Mouse (Mus musculus): ENCODE measurements around the gene Serpinb1c.
"Not testable (repeated sequence)": the region's sequence is repeated elsewhere in the genome, so short reads cannot be mapped to it uniquely, and the experiment has no call there.

The Serpinb1c gene

DNA sequence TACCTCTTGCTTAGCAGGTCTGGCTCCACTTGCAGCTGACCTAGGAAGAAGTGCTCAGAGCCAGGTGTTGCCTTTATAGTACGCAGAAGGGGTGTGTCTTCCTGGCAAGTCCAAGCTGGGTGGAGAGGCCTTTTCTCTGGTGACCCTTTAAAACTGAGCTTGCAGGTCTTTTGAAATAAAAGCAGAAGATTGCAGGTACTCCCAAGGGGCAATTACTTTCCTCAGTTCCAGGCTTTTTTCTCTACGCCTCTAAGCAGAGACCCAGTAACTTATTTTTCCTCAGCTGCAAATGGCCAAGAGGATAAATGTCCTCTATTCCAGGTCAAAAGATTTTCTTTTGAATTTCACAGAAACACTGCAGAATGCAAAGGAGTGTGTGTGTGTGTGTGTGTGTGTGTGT is at the start of gene Serpinb1c:
Gene Serpinb1c (minus strand): TSS at position 101 of the 400 bp plus-strand sequence.
- DNase-seq, result no peak

DNA sequence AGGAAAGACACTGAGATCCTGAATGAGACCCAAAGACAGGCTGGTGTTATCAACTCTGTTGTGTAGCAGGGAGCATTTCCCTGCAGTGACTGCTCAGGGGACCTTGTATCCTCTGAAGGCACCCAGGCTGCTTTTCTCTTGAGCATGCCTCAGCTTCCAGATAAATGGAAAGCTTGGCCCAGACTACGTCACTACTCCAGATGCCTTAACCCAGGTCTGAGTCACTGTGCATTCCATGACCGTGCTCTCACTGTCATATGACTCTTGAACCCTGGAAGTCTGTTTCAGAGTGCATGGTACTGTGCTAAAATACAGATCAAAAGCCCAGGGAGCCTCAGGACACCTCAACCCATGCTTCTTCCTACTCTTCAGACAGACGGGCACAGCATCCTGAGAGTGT is 41.2 kb upstream of the Serpinb1c start:
- DNase-seq, result not testable (repeated sequence)

DNA sequence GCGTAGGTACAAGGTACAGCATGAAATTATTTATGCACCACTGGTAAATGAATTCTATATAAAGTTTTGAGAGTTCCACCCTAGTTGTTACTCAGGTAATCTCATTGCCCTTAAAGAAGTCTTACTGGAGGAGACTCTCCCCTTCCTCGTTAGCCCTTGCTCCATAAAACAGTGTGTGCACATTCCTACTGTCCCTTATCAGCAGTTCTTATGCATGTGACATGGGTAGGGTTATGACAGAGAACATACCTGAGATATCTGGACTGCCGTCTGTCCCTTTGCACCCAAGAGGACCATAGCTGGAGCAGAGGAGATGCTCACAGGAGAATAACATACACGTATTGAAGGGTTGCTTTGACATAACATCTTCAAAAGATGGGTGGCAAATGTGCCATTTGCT is 40.3 kb upstream of the Serpinb1c start:
- not testable (repeated sequence) for DNase-seq

DNA sequence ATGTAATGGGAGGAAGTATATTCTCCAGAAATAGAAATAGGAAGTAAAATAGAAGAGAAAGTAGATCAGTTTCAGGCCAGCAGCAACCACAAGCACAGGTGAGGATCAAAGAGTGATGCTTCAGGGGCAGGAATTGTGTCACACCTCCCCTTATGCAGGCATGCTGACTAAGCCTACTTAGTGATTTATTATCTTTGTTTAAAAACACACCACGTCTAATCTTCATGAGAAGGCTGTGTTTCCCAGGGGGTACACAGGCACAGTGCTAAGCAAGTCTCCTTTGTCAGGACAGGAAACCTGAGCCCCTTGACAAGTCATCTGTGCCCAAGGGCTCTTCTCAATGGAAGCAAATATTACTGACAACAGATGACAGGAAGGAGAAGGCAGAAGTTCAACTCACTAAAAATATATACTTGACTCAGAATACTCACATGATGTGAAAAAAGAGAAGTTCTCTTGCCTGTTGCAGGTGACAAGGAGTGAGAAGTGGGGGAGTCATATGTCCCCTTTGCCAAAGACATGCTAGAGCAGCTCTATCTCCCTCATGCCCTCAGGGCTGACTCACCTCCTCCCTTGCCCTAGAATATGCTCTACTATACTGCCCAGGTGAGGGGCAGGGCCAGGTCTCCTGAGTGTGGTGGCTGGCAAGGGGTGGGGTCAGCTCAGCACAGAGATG is 36.8 kb upstream of the Serpinb1c start:
- no peak for DNase-seq

DNA sequence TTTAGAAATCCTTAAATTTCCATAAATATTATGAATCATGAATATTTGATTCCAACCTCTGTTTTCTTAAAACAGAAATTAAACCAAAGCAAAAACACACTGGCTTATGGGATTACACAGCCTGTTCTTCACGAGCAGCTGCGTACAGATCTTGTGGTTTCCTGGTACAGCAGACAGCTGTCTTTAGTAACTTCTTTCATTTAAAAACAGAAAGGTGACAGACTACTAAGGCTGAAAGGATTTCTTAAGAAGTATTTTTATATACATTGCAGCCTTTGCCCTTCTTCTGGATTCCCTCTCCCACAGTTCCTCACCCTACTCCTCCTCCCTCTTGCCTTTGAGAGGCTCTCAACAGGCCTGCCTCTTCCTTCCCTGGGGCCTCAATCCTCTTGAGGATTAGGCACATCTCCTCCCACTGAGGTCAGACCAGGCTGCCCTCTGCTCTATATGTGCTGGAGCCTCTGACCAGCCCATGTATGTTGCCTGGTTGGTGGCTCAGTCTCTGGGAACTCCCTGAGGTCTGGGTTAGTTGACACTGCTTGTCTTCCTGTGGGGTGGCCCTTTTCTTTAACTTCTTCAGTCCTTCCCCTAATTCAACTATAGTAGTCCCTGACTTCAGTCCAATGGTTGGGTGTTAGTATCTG is 31.2 kb upstream of the Serpinb1c start:
- no peak for DNase-seq

DNA sequence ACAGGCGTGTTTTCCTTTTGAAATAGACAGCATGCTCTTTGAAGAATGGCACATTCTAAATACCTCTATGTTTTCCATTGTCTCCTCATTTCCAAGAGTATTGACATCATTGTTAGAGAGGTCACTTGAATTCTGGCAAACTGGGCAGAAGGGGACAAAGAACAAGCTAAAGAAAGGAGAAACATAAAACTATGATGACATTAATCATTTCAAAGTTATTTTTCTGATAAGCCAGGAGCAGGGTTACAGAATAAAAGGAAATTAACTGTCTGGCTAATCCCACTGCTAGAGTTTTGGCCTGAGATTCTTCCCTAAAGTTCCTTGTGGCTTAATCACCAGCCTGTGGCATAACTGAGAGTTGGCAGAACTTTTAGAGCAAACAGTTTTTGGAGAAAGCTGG is 29.2 kb upstream of the Serpinb1c start:
- no peak for DNase-seq

DNA sequence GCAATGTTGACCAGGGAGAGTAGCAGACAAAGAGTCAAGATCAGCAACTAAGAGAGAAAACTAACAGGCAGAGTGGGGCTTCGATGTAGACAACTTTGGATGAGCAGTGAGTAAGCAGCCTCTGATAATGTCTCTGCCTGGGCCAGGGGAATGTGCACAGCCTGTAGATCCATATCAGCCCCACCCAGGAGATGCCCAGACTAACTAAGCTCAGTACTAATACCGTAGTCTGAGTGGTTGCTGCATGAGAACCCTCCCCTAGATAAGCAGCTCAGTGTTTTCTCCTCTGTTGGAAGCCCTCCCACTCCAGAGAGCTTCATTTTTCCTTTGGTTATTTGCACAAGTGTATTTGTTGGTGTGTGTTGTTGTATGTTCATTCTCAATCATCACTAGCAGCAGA is 28.6 kb upstream of the Serpinb1c start:
- DNase-seq, result no peak

DNA sequence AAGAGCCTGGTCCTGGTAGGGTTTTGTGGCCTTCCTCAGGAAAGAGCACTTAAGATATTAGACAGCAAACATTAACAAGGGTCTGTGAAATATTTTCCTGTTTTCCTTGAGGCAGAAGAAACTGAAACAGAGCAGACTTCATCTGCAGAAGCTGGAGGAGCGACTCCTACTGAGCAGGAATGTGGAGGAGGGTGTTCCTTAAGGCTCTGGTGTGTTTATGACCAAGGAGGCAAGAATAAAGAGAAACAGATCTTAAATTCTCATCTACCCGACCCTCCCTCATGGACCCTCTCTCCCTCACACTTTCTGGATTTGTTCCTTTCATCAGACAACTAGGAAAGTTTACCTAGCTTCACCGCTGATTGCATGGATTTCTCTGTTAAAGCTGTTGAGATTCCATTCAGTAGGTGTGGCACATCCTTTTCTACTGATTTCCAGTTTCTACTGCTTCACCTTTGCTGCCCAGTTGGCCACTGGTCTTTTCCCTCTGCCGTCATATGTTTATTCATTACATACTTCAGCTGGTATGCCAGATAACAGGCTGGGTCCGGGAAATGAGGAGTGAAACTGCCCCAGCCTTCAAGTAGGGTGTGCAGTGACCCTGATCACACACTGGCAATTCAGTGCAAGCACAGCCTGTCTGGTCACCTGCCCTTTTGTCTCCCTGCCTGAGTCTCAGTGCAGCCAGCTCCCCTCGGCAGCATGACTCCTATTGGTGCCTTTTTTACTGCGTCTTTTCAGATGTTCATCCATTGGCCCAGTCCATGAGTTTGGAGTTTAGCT is 26.8 kb upstream of the Serpinb1c start:
- no peak for DNase-seq

DNA sequence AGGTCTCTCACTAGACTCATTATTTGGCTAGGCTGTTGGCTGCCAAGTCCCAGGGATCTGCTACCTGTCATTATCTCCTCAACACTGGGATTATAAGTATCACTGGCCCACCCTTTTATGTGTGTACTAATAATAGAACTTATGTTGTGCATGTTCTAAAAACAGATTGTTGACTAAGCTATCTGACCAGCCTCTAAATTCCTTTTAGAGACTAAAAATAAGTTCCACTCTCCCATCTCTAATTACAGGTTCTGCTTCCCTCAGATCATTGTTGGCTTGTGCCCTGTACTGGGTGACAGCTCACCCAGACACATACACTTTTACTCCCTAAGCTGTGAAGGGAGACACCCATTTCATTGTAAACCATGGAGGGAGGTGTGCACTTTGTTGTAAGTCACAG is 24.6 kb upstream of the Serpinb1c start:
- DNase-seq, result no peak

DNA sequence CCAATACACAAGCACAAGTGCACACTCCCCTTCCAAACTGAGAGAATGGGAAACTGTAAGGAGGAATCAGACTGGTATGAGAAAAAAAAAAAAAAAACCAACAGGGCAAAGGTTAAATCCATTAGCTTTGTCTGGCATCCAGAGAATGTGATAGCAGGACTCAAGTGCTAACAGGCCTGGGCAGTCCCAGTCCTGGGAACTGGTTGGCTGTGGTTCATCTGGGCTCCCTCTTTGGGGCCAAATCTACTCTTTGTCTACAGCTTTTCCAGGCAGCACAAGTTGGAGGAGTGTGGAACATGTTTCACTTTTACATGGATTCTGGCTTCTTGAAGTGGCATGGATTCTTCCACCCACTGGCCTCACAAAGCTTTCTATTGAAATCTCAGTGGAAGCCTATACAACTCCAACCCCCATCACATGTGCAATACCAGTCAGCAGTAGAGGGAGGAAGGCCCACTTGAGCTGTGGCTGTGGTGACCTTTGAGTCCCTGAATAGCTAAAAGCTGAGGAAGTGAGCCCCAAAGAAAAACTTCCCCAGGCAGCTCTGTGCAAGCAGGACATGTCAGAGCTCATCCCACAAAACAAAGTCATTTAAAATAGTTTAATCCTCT is 14.9 kb upstream of the Serpinb1c start:
- DNase-seq, result no peak

DNA sequence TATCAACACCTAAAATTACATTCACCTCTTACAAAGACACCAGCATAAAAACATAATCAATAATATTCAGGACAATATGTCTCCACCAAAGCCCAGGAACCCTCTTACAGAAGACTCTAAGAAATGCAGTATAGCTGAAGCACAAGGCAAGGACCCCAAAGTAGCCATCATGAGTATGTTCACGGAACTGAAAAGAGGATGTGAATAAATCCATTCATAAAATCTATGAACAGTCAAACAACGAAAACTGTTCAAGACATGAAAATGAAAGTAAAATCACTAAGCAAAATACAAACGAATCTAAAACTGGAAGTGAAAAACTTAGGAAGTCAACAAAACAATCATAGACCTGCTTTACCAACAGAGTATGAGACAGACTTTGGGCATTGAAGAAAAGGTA is 10.2 kb upstream of the Serpinb1c start:
- DNase-seq, result no peak

DNA sequence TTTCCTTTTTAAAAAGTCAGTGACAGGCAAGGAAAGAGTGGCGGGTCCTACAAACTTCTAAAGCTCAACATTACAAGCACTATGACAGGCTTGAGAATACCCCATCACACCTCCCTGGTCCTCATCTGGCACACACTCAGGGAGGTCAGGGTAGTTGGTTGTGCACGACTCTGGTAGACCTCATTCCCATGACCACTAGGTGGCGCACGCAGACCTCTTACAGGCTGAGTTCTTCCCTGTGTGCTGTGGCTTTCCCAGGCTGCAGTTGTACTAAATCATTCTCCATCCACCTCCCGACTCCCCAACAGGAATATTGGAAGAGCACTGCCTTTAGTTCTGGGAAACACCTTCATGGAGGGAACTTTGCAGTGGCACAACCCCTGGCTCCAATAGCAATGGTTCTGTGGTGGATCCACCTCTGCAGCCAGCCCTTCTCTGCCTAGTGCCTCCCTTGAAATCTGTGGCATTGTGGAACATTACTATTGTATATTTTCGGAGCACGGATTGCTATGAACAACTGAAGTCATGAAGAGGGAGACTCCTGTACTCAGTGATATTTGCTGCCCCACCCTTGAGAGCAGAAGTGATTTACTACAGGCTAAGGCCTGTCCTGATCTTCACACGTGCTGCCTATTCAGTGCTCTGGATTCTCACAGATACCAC is 5.3 kb upstream of the Serpinb1c start:
- DNase-seq, result peak; percentile 76

DNA sequence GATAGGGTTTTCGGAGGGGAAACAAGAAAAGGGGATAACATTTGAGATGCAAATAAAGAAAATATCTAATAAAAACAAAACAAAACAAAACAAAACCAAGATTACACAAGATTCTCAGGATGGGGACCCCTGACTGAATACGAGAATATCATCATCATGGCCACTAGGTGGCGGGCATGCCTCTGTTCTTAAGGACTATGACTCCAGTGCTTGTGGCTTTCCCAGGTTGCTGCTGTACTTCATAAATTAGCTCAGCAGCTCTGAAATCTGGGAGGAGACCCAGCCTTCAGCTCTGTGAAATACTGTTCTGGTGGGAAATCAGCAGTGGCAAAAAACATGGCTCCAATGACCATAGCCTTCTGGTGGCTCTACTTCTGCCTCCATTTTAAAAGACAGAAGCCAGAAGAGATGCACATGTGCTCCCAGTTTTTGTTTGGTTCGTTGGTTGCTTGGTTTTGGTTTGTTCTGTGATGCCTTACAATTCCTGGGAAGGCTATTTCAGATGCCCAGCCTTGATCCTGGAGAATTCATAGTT is 4.5 kb upstream of the Serpinb1c start:
- DNase-seq, result peak; percentile 27

DNA sequence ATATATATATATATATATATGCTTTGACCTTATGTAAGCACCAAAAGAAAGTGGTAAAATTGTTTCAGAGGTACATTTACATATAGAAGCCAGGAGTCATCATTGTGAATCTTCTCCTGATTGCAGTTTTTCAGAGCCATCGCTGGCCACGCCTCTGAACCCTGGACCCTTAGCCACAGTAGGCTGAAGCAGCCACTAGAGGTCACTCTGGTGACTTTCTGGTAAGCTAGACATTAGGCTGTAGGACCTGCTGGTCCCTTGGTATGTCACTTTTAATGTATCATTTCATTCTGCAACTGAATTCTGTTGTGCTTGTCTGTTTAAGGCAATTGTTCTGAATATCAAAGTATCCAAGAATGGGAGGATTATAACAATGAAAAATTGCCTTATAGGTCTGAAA is 2.6 kb upstream of the Serpinb1c start:
- no peak for DNase-seq

DNA sequence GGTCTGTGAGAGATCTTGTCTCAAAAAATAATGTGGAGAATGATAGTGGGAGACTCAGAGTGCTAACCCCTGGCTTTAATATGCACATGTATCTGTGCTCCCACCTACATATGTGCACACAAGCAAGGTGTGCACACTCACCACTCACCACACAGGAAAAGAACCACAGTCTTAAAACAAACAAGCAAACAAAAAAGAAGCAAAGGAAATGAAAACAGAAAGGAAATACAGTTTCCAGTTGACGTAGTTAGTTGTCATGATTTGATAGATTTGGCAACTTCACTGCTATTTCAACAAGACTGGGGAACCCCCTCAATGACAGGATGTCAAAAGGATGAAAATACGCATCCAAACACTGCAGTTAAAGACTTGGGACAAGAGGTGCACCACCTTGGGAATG is 1.1 kb upstream of the Serpinb1c start:
- not testable (repeated sequence) for DNase-seq

DNA sequence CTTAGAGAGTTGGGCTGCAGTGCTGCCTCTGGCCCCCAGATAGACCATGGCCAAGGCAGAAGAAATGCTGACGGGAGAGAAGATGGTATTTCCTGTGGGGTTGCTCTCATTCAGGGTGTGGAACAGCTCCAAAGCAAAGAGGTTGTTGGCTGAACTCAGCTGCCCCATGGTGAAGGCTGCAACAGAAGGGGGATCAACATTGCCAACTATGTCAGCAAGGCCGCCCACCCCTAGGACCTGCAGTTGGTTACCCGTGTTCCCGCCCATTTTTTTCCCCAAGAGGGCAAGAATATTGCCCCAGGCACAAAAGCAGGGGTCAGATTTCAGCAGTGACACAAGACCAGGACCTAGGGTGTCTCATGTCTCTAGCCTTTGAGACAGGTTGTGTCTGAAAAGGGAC is 1.1 kb downstream of the Serpinb1c start:
- no peak for DNase-seq

DNA sequence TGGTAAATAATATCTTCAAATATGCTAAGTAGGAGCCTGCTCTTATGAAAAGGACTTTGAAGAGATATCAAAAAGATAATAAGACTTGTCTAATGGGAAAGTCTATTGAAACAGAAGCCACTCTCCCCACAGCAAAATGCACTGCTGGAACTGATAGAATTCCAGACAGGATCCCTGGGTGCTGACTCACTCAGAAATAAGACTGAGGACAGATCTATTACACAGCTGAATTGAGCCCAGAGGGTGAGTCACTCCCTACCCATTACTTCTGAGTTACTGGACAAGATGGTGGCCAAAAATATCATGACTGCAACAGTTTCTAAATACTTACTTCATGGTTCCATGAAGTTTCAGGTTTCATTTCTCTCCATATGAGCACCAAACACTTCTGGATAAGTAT is 13.3 kb downstream of the Serpinb1c start:
- no peak for DNase-seq

DNA sequence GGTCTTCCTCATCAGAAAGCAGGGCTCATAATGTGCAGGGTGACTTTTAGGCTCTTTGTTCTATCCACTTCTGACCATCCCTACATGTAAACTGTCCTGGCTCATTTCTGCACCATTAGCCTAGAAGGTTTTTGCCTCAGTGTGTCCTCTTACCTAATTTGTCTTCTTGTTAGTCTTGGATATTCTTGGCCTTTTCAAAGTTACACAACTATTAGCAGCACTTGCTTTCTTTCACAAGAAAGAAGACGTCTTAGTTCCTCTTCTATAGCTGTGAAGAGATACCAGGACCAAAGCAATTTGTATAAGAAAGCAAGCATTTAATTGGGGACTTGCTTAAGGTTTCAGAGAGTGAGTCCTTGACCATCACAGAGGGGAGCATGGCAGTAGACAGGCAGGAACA is 24.1 kb downstream of the Serpinb1c start:
- no peak for DNase-seq

DNA sequence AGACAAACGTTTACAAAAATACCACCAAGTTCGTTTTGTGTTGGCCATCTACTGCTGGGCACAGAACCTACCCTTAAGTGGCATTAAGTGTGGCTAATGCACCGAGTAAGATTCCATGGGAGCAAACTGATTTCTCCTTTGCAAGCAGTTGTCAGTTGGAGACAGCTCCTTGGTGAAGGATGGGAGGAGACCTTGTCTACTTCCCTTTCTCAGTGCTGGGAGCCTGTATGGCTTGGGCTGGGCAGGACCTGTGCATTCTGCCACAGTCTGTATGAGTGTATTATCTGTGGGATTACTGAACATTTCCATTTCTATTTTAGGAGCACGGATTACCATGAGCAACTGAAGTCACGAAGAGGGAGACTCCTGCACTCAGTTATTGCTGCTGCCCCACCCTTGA is 29.2 kb downstream of the Serpinb1c start:
- no peak for DNase-seq

DNA sequence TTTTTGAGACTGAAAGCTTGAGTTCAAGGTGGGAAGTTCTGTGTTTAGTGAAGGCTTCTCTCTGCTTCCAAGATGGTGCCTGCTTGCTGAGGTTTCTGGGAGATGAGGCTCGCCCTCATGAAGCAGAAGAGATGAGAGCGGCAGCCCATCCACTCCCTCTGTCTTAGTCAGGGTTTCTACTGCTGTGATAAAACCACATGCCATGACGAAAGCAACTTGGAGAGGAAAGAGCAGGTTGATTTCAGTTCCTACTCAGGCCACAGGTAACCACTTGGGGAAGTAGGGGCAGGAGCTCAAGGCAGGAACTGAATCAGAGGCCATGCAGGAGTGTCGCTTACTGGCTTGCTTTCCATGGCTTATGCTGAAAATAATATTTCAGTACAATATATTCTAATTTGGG is 29.8 kb downstream of the Serpinb1c start:
- DNase-seq, result not testable (repeated sequence)

DNA sequence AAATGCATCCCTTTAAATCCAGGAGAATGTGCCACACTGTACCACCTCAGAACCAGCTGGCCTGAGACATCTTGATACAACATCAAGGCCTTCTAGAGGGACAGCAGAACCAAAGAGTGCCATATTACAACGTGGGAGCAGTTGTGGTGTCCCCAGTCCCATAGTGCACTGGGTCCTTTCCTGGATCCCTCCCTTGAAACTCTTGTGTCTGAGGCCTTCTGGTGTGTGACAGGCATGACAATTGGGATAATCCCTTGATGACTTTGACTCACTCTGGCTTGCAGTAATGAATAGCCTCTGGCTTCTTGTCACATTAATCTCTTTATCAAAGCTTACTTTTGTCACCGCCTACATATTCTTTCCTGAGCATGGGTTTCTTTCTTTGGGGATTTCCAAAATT is 31.0 kb downstream of the Serpinb1c start:
- no peak for DNase-seq

DNA sequence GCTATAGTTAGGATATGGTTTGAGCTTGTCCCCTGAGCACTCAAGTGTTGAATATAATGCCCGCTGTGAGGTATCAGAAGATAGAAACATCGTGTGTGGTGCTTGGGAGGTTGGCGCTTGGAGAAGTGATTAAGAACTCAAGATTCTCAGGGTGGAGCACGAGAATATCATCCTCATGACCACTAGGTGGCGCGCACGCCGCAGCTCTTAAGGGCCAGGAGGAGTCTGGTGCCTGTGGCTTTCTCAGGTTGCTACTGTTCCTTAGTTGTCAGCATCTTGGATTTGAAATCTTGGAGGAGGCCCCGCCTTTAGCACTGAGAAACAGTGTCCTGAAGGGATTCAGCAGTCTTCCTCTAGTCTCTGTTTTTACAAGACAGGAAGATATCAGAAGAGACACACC is 31.5 kb downstream of the Serpinb1c start:
- peak; percentile 41 for DNase-seq

DNA sequence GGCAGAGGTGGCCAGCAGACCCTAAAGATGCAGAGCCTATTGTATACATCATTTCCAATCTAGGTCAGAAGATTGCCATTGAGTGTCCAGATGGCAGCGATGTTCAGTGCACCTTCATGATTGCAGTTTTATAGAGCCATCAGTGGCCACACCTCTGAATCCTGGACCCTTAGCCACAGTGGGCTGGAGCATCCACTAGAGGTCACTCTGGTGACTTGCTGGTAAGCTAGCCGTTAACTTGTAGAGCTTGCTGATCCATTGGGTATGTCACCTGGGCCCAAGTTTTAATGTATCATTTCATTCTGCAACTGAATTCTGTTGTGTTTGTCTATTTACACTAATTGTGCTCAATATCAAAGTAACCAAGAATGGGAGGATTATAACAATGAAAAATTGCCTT is 32.4 kb downstream of the Serpinb1c start:
- no peak for DNase-seq
